Mouse (Mus musculus): ENCODE results near the gene 2610528J11Rik. TPM values are rescaled to one million over a fixed set of nuclear protein-coding genes. Genes with fewer than 3 reads are reported as not detected.
A peak's percentile ranks its signal among the peaks of the same experiment; 100 is the strongest.
"Not testable (repeated sequence)": the region's sequence is repeated elsewhere in the genome, so short reads cannot be mapped to it uniquely, and the experiment has no call there.

Gene 2610528J11Rik
- polyA plus RNA-seq, 1 experiment from 2014 or later, result 18.8 TPM

- H3K9me3 ChIP-seq (ENCODE audit: control insufficient read depth, low read length), result not testable (repeated sequence)
Observed at GRCm38 (mm10) chr4:118547424-118548129, 20.8 kb downstream of the 2610528J11Rik start.

GRCm38 (mm10) chr4:118548130-118548480, 21.3 kb downstream of the 2610528J11Rik start:
- 83% methylated on average over 10 of the region's 10 CpGs for WGBS
- not testable (repeated sequence) for H3K27ac ChIP-seq (ENCODE audit: low read length); H3K4me1 ChIP-seq (replicated peaks; ENCODE audit: control insufficient read depth, insufficient read depth, low read length); H3K9ac ChIP-seq (ENCODE audit: low read length); H3K36me3 ChIP-seq (ENCODE audit: control insufficient read depth, insufficient read depth, low read length); ATAC-seq (ENCODE audit: low read depth); H3K27me3 ChIP-seq (ENCODE audit: control insufficient read depth, insufficient read depth, low read depth, low read length); H3K9me3 ChIP-seq (ENCODE audit: control insufficient read depth, low read length); H3K4me3 ChIP-seq (ENCODE audit: low read length); H3K4me2 ChIP-seq (ENCODE audit: low read depth, low read length)

More at GRCm38 (mm10) chr4:118547424-118548129, 20.8 kb downstream of the 2610528J11Rik start:
- ATAC-seq (ENCODE audit: low read depth); H3K27me3 ChIP-seq (ENCODE audit: control insufficient read depth, insufficient read depth, low read depth, low read length); H3K4me1 ChIP-seq (replicated peaks; ENCODE audit: control insufficient read depth, insufficient read depth, low read length); H3K9ac ChIP-seq (ENCODE audit: low read length); H3K4me3 ChIP-seq (ENCODE audit: low read length); H3K36me3 ChIP-seq (ENCODE audit: control insufficient read depth, insufficient read depth, low read length); H3K4me2 ChIP-seq (ENCODE audit: low read depth, low read length); H3K27ac ChIP-seq (ENCODE audit: low read length): not testable (repeated sequence)
- WGBS, result 86% methylated on average over 22 of the region's 23 CpGs

GRCm38 (mm10) chr4:118553039-118553649, 26.3 kb downstream of the 2610528J11Rik start:
- H3K27ac ChIP-seq (ENCODE audit: low read length), result no peak overlapping the region
- H3K27me3 ChIP-seq (ENCODE audit: control insufficient read depth, insufficient read depth, low read depth, low read length), result no peaks in the 10 kb centered on the region
- no peaks in the 10 kb centered on the region for H3K9me3 ChIP-seq (ENCODE audit: control insufficient read depth, low read length)
- no peak overlapping the region for H3K4me3 ChIP-seq (ENCODE audit: low read length)
- no peaks in the 10 kb centered on the region for H3K36me3 ChIP-seq (ENCODE audit: control insufficient read depth, insufficient read depth, low read length)
- H3K9ac ChIP-seq (ENCODE audit: low read length), result no peak overlapping the region
- no peak for ATAC-seq (ENCODE audit: low read depth)
- H3K4me1 ChIP-seq (replicated peaks; ENCODE audit: control insufficient read depth, insufficient read depth, low read length), result no peaks in the 10 kb centered on the region
- H3K4me2 ChIP-seq (ENCODE audit: low read depth, low read length), result no peak overlapping the region
- WGBS, result 51% methylated on average over 3 of the region's 3 CpGs

GRCm38 (mm10) chr4:118564062-118564925, 37.5 kb downstream of the 2610528J11Rik start:
- Histone ChIP-seq H3K9me3 (ENCODE audit: control insufficient read depth, low read length) (no peaks in the 10 kb centered on the region), H3K27me3 (ENCODE audit: control insufficient read depth, insufficient read depth, low read depth, low read length) (no peaks in the 10 kb centered on the region), H3K4me3 (ENCODE audit: low read length) (no peak overlapping the region), H3K4me2 (ENCODE audit: low read depth, low read length) (no peak overlapping the region), H3K36me3 (ENCODE audit: control insufficient read depth, insufficient read depth, low read length) (no peaks in the 10 kb centered on the region), H3K4me1 (replicated peaks; ENCODE audit: control insufficient read depth, insufficient read depth, low read length) (no peaks in the 10 kb centered on the region), H3K9ac (ENCODE audit: low read length) (no peak overlapping the region), H3K27ac (ENCODE audit: low read length) (no peak overlapping the region)
- no peak for ATAC-seq (ENCODE audit: low read depth)
- 69% methylated on average over 13 of the region's 13 CpGs for WGBS

- no peak overlapping the region for H3K27ac ChIP-seq (ENCODE audit: low read length)
- WGBS, result 74% methylated on average over 3 of the region's 3 CpGs
Observed at GRCm38 (mm10) chr4:118564926-118565279, 38.1 kb downstream of the 2610528J11Rik start.

GRCm38 (mm10) chr4:118566161-118566676, 39.4 kb downstream of the 2610528J11Rik start:
- no peaks in the 10 kb centered on the region for H3K27me3 ChIP-seq (ENCODE audit: control insufficient read depth, insufficient read depth, low read depth, low read length)
- H3K4me3 ChIP-seq (ENCODE audit: low read length), result no peak overlapping the region
- H3K9me3 ChIP-seq (ENCODE audit: control insufficient read depth, low read length), result no peaks in the 10 kb centered on the region
- H3K27ac ChIP-seq (ENCODE audit: low read length), result no peak overlapping the region
- no peak overlapping the region for H3K4me2 ChIP-seq (ENCODE audit: low read depth, low read length)
- no peaks in the 10 kb centered on the region for H3K36me3 ChIP-seq (ENCODE audit: control insufficient read depth, insufficient read depth, low read length)
- H3K9ac ChIP-seq (ENCODE audit: low read length), result no peak overlapping the region
- 0 out of 2 replicates have a peak, but pooled peaks have one; percentile 17 for ATAC-seq (ENCODE audit: low read depth)
- 31% methylated on average over 7 of the region's 7 CpGs for WGBS
- H3K4me1 ChIP-seq (replicated peaks; ENCODE audit: control insufficient read depth, insufficient read depth, low read length), result no peaks in the 10 kb centered on the region

More at GRCm38 (mm10) chr4:118564926-118565279, 38.1 kb downstream of the 2610528J11Rik start:
- Histone ChIP-seq H3K4me1 (replicated peaks; ENCODE audit: control insufficient read depth, insufficient read depth, low read length) (no peaks in the 10 kb centered on the region), H3K27me3 (ENCODE audit: control insufficient read depth, insufficient read depth, low read depth, low read length) (no peaks in the 10 kb centered on the region), H3K9ac (ENCODE audit: low read length) (no peak overlapping the region), H3K4me3 (ENCODE audit: low read length) (no peak overlapping the region), H3K4me2 (ENCODE audit: low read depth, low read length) (no peak overlapping the region), H3K36me3 (ENCODE audit: control insufficient read depth, insufficient read depth, low read length) (no peaks in the 10 kb centered on the region), H3K9me3 (ENCODE audit: control insufficient read depth, low read length) (no peaks in the 10 kb centered on the region)
- ATAC-seq (ENCODE audit: low read depth), result no peak

- no peaks in the 10 kb centered on the region for H3K9me3 ChIP-seq (ENCODE audit: control insufficient read depth, low read length)
- no peaks in the 10 kb centered on the region for H3K36me3 ChIP-seq (ENCODE audit: control insufficient read depth, insufficient read depth, low read length)
- no peak overlapping the region for H3K4me3 ChIP-seq (ENCODE audit: low read length)
- ATAC-seq (ENCODE audit: low read depth), result no peak
- H3K4me1 ChIP-seq (replicated peaks; ENCODE audit: control insufficient read depth, insufficient read depth, low read length), result no peaks in the 10 kb centered on the region
- 47% methylated on average over 10 of the region's 10 CpGs for WGBS
- no peaks in the 10 kb centered on the region for H3K27me3 ChIP-seq (ENCODE audit: control insufficient read depth, insufficient read depth, low read depth, low read length)
- H3K9ac ChIP-seq (ENCODE audit: low read length), result no peak overlapping the region
- H3K27ac ChIP-seq (ENCODE audit: low read length), result no peak overlapping the region
- H3K4me2 ChIP-seq (ENCODE audit: low read depth, low read length), result no peak overlapping the region
Observed at GRCm38 (mm10) chr4:118568709-118569108, 41.9 kb downstream of the 2610528J11Rik start.

- H3K36me3 ChIP-seq (ENCODE audit: control insufficient read depth, insufficient read depth, low read length), result no peaks in the 10 kb centered on the region
- no peaks in the 10 kb centered on the region for H3K4me1 ChIP-seq (replicated peaks; ENCODE audit: control insufficient read depth, insufficient read depth, low read length)
- no peaks in the 10 kb centered on the region for H3K9me3 ChIP-seq (ENCODE audit: control insufficient read depth, low read length)
- no peak overlapping the region for H3K9ac ChIP-seq (ENCODE audit: low read length)
- WGBS, result 62% methylated on average over 23 of the region's 23 CpGs
- no peak overlapping the region for H3K4me3 ChIP-seq (ENCODE audit: low read length)
- no peaks in the 10 kb centered on the region for H3K27me3 ChIP-seq (ENCODE audit: control insufficient read depth, insufficient read depth, low read depth, low read length)
- 0 out of 2 replicates have a peak, but pooled peaks have one; percentile 31 for ATAC-seq (ENCODE audit: low read depth)
- no peak overlapping the region for H3K4me2 ChIP-seq (ENCODE audit: low read depth, low read length)
- H3K27ac ChIP-seq (ENCODE audit: low read length), result no peak overlapping the region
Observed at GRCm38 (mm10) chr4:118569320-118569719, 42.5 kb downstream of the 2610528J11Rik start.

- ATAC-seq (ENCODE audit: low read depth), result no peak
- Histone ChIP-seq H3K4me1 (replicated peaks; ENCODE audit: control insufficient read depth, insufficient read depth, low read length) (no peaks in the 10 kb centered on the region), H3K9ac (ENCODE audit: low read length) (no peak overlapping the region), H3K4me3 (ENCODE audit: low read length) (no peak overlapping the region), H3K27ac (ENCODE audit: low read length) (no peak overlapping the region), H3K36me3 (ENCODE audit: control insufficient read depth, insufficient read depth, low read length) (no peaks in the 10 kb centered on the region), H3K9me3 (ENCODE audit: control insufficient read depth, low read length) (no peaks in the 10 kb centered on the region), H3K27me3 (ENCODE audit: control insufficient read depth, insufficient read depth, low read depth, low read length) (no peaks in the 10 kb centered on the region), H3K4me2 (ENCODE audit: low read depth, low read length) (no peak overlapping the region)
- 75% methylated on average over 15 of the region's 15 CpGs for whole genome bisulfite sequencing
Observed at GRCm38 (mm10) chr4:118571441-118571840, 44.6 kb downstream of the 2610528J11Rik start.
